Mouse (Mus musculus) erythroblast, embryonic 14.5 days (primary cell): ENCODE measurements around the gene Ptprd.

Experiments used
- GATA1 ChIP-seq: IDR thresholded peaks from 2 replicates; pipeline ENCODE4 v1.6.1; 2012; ENCODE audit warnings: low read length, inconsistent platforms, mixed read lengths
- TAL1 ChIP-seq: IDR thresholded peaks from 3 replicates; pipeline ENCODE4 v1.6.1; 2012; ENCODE audit warnings: low read length, inconsistent platforms, mixed read lengths

GRCm38 (mm10) chr4:75973322-75973721 is 2238.4 kb downstream of the Ptprd start:
- TF ChIP-seq TAL1 (no peak), GATA1 (no peak)
